Mouse (Mus musculus) gastrocnemius, postnatal 4 days (tissue): ENCODE data around the gene Cd2. TPM values are rescaled to one million over a fixed set of nuclear protein-coding genes. Genes with fewer than 3 reads are reported as not detected.

Experiments
- DNase-seq, 2 experiments: peaks; one replicate each; pipeline ENCODE4 v3.0.0; 2021 to 2022; ENCODE audit warnings: low spot score in 2 of 2, mixed read lengths in 2 of 2
- total RNA-seq, 2 experiments: library from RNA; stranded (reverse); gene quantifications; 2 replicates each; pipeline ENCODE4 v1.2.3; 2021

Gene Cd2
- total RNA-seq, 2 experiments from 2014 or later = 0.47 TPM; not detected in 1

DNA sequence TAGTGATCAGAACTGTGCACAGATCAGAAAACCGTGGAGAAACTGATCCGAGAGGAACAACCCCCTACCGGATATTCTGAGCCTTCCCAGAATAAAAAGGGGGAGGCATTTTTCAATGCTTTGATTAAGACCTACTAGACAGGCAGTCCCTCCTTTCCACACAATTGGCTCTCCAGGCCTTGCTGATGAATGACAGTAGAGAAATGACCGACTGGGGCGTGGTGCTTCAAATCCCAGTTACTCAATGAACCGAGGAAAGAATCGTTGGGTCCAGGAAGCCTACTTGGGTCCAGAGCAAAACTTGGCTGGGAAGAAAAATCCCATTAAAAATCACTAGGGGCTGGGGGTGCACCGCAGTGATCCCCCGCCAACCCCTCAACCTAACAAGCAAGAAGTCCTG lies 57.5 kb downstream of the Cd2 start:
- DNase-seq = no peak

DNA sequence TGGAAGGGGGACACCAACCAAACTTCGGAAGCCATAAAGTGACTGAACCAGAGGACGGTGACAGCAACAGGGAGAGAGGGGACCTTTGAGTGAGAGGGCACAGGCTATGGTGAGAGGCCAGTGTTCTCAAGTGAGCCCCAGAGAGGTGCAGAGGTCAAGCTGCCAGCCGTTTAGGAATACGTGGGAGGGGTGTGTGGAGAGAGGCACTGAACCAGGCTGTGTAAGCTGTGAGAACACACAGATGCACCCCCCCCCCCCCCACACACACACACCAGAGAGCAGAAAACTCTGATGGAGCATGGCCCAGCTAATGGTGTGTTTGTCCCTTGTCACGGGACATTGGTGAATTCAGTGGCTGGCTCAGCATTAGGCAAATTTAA lies 58.2 kb downstream of the Cd2 start:
- no peak for DNase-seq

GRCm38 (mm10) chr3:101228868-101229550 lies 58.7 kb downstream of the Cd2 start:
- no peak for DNase-seq

DNA sequence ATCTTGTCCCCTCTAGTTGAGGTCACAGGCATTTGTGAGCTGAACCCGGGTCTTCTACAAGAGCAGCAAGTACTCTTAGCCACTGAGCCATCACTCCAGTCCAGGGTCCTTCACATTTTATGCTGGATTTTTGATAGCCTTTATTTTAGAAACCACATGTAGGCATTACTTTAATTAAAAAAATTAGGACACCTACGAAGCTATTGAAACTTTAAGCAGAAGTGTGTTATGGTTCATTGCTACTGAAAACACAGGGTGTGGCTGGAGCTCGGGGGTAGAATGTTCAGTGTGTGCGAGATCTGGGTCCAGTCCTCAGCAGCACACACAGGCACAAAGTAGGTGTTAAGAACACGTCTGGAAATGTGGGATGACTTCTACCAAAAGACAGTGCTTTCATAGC lies 59.7 kb downstream of the Cd2 start:
- no peak for DNase-seq

Other genes starting within 250 kb of the Cd2 start
- gene Ptgfrn, start 177.7 kb downstream of the Cd2 start, total RNA-seq = 10 to 100 TPM; 87.5 to 90.5 TPM
- 10 to 100 TPM; 38.3 to 38.8 TPM for gene Igsf3, start 89.1 kb upstream of the Cd2 start, total RNA-seq